Mouse (Mus musculus) hindbrain, embryonic 16.5 days (tissue): ENCODE data around the gene Snap91. TPM values are rescaled to one million over a fixed set of nuclear protein-coding genes. Genes with fewer than 3 reads are reported as not detected.
A peak's percentile ranks its signal among the peaks of the same experiment; 100 is the strongest.

Experiments used
- ATAC-seq: fragments of 200-750 bp; cut with Nextera tagmentation; 2 replicates; pipeline ENCODE4 v1.8.0; 2017; ENCODE audit warnings: moderate TSS enrichment, moderate library complexity
- H3K27ac ChIP-seq: fragments of 300-500 bp; sonication (generic); 2 replicates; pipeline ENCODE4 v1.5.1; 2014; ENCODE audit warnings: low read depth, mild to moderate bottlenecking, control low read depth, low read length, moderate library complexity
- H3K27me3 ChIP-seq: fragments of 300-500 bp; sonication (generic); replicated peaks from 2 replicates; pipeline ENCODE4 v1.6.1; 2014; ENCODE audit warnings: low read length; ENCODE audit not compliant: control insufficient read depth, insufficient read depth
- H3K36me3 ChIP-seq: fragments of 300-500 bp; sonication (generic); 2 replicates; pipeline ENCODE4 v1.6.1; 2014; ENCODE audit warnings: mild to moderate bottlenecking, low read length, moderate library complexity, mixed read lengths; ENCODE audit not compliant: control insufficient read depth, insufficient read depth
- H3K4me1 ChIP-seq: fragments of 300-500 bp; sonication (generic); 2 replicates; pipeline ENCODE4 v1.6.1; 2014; ENCODE audit warnings: low read depth, low read length; ENCODE audit not compliant: control insufficient read depth, insufficient read depth
- H3K4me2 ChIP-seq: fragments of 300-500 bp; sonication (generic); 2 replicates; pipeline ENCODE4 v1.6.1; 2014; ENCODE audit warnings: mild to moderate bottlenecking, low read length, control low read depth, moderate library complexity
- H3K4me3 ChIP-seq: fragments of 300-500 bp; sonication (generic); 2 replicates; pipeline ENCODE4 v1.5.1; 2014; ENCODE audit warnings: mild to moderate bottlenecking, low read length, control low read depth, moderate library complexity
- H3K9ac ChIP-seq: fragments of 300-500 bp; sonication (generic); 2 replicates; pipeline ENCODE4 v1.6.1; 2014; ENCODE audit warnings: low read depth, mild to moderate bottlenecking, control low read depth, low read length, moderate library complexity
- H3K9me3 ChIP-seq: fragments of 300-500 bp; sonication (generic); 2 replicates; pipeline ENCODE4 v1.6.1; 2014; ENCODE audit warnings: mild to moderate bottlenecking, low read length, moderate library complexity; ENCODE audit not compliant: control insufficient read depth
- WGBS: fragments of 180-500 bp; shearing (Covaris S2); extraction: QIAGEN DNeasy Blood & Tissue Kit; methylation state at CpG from one replicate; pipeline ENCODE4 v1.1.7; 2014; 5-methylcytosine and 5-hydroxymethylcytosine counted together
- polyA plus RNA-seq: library from polyadenylated mRNA; unstranded; fragments of >200 nt; fragmentation: Nextera tagmentation; extraction: Ambion mirVana; gene quantifications from 2 replicates; pipeline ENCODE4 v1.2.1, GENCODE M21; 2015

The Snap91 gene
- polyA plus RNA-seq, 1 experiment from 2014 or later, result 197 TPM

DNA sequence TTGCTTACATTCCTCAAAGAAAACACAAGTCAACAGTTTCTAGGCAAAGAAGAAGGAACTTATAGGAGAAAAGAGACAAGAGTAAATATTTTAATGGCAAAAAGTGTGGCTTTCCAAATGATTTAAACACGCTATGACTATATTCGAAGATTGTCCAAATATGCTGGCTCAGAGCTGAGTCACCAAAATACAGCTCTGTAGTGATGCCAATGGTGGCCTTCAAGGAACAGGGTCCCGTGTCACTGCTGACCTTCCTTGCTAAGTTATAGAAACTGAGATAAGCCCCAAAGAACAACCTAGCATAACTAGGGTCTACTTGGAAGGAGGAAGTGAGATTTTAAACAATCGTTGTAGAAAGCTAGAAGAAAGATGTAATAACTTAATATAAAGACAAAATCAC, 6.8 kb downstream of the Snap91 start:
- no peak overlapping the region for H3K9ac ChIP-seq
- no peaks in the 10 kb centered on the region for H3K27me3 ChIP-seq
- ATAC-seq, result no peak
- no peak overlapping the region for H3K4me3 ChIP-seq
- peaks cover 14% of the 10 kb centered on the region for H3K4me1 ChIP-seq
- H3K4me2 ChIP-seq, result no peak overlapping the region
- 89% methylated on average over 4 of the region's 4 CpGs for WGBS
- no peak overlapping the region for H3K27ac ChIP-seq
- no peaks in the 10 kb centered on the region for H3K36me3 ChIP-seq
- no peaks in the 10 kb centered on the region for H3K9me3 ChIP-seq

DNA sequence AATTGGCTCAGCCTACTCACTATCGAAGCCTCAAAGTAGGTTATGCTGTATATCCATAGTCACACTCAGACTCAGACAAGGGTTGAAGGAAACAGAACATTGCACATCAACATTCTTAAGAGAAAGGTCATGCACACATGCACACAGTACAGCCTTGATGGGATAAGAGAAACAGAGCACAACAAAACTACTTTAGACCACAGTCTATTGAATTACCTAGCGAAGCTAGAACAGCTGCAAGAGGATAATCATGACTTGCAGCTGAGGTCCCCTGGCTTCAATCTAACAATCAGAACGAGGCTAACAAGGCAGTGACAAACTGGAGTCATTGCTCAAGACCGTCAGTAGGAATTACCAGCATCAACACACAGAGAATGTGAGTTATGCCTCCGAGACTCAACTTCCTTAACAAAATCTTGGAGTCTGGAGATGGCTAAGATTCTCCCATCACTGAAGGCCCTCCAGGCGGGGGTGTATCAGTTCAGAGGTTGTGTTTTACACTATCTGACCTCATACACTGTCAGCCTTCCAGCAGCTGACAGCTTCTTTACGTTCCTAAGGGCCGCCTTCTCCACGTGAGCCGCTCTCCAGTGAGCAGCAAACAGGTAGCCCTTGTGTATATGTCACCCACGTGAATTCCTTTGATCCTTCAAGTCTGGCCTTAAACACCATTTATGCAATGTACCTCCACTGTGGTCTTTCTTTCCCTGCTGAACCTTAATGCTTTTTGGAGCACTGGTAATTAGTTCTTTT, 10.7 kb downstream of the Snap91 start:
- Histone ChIP-seq H3K27me3 (no peaks in the 10 kb centered on the region), H3K9me3 (no peaks in the 10 kb centered on the region)
- ATAC-seq, result peak; percentile 48; the same call in 1 of the 2 replicates

DNA sequence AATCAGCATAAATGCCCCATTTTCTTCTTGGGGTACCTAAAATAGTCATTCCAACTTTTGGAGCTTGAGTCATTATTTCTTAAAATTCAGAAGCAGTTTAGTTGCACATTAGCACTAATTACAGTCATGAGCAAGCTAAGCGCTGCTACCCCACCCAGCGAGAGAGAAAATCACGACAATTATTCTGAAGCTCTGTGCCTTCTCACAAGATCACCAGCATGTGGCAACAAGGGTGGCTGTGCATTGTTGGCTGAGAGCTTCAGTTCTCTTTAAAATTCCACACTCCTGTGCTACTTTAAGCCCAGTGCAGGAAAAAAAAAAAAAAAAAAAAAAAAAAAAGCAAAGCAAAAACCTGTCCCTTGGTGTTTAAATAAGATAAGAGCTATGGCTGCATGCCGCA, 22.4 kb downstream of the Snap91 start:
- Histone ChIP-seq H3K27me3 (no peaks in the 10 kb centered on the region), H3K4me3 (no peak overlapping the region), H3K9ac (no peak overlapping the region), H3K4me2 (no peak overlapping the region), H3K9me3 (no peaks in the 10 kb centered on the region), H3K27ac (no peak overlapping the region), H3K36me3 (no peaks in the 10 kb centered on the region), H3K4me1 (no peaks in the 10 kb centered on the region)
- 88% methylated on average over 4 of the region's 4 CpGs for WGBS
- no peak for ATAC-seq

More for the DNA sequence above, 10.7 kb downstream of the Snap91 start:
- Histone ChIP-seq H3K4me1 (peaks cover 2% of the 10 kb centered on the region; the same call in 1 of the 2 replicates), H3K9ac (no peak overlapping the region), H3K27ac (no peak overlapping the region), H3K4me3 (no peak overlapping the region), H3K36me3 (no peaks in the 10 kb centered on the region), H3K4me2 (no peak overlapping the region)
- WGBS, result 56% methylated on average over 11 of the region's 11 CpGs

DNA sequence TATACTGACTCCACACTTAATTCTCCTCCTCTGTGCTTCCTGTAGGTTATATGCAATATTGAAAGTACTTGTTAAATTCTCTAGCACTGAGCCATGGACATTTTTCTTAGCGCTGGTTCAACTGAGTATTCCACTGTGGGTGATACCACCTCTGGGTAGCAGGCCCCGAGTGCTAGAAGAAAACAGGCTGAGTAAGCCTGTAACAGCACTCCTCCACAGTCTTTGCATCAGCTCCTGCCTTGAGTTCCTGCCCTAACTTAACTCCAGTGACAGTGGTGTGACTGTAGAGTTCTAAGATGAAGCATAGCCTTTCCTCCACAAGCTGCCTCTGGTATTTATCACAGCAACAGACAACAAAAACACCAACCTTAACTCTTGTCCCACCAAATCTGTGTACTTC, 22.8 kb downstream of the Snap91 start:
- Histone ChIP-seq H3K4me3 (no peak overlapping the region), H3K9me3 (no peaks in the 10 kb centered on the region), H3K4me1 (no peaks in the 10 kb centered on the region), H3K27ac (no peak overlapping the region), H3K9ac (no peak overlapping the region), H3K4me2 (no peak overlapping the region), H3K36me3 (no peaks in the 10 kb centered on the region; the same call in 1 of the 2 replicates), H3K27me3 (no peaks in the 10 kb centered on the region)
- WGBS, result 95% methylated on average over 2 of the region's 2 CpGs
- no peak for ATAC-seq

DNA sequence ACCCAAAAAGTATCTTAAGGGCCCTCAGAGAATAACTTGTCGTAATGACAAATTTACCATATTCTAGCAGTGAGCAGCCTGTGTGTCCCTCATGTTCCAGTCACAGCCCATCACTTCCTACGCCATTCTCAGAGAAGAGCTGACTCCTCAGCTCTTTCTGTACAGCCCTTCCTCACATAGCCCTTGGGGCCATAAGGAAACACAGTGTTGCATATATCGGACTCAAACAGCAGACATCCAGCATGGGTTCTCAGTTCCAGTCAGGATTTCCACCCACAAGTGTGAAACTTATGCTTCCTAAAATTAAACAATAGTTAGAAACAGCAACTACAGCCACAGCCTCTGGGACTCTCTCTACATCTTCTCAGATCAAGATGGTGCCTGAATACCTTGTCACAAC, 27.6 kb downstream of the Snap91 start:
- H3K4me1 ChIP-seq, result no peaks in the 10 kb centered on the region
- ATAC-seq, result no peak

DNA sequence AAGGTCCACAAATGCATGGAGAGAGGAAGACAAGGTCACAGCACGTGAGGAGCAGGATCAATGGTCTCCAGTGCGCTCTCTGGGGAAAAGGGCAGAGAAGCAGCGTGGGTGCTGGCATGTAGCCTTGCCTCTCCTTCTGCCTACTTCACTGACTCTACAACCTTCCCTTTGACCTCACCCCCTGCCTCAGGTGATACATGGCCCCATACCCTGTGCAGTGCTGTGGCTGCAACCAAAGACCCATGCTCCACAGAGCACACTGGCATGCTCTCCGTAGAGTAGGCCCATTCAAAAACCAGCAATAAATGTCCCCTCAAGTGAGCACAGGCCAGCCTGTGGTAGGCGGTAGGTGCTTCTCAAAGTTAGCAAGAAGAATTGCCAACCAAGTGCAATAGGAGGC, 28.8 kb downstream of the Snap91 start:
- H3K9ac ChIP-seq, result no peak overlapping the region
- H3K9me3 ChIP-seq, result no peaks in the 10 kb centered on the region
- H3K27me3 ChIP-seq, result no peaks in the 10 kb centered on the region
- no peaks in the 10 kb centered on the region; the same call in 1 of the 2 replicates for H3K36me3 ChIP-seq
- 86% methylated on average over 5 of the region's 5 CpGs for WGBS
- no peaks in the 10 kb centered on the region for H3K4me1 ChIP-seq
- no peak overlapping the region for H3K4me3 ChIP-seq
- no peak overlapping the region for H3K4me2 ChIP-seq
- no peak overlapping the region for H3K27ac ChIP-seq
- no peak for ATAC-seq

More for the DNA sequence above, 27.6 kb downstream of the Snap91 start:
- Histone ChIP-seq H3K27me3 (no peaks in the 10 kb centered on the region), H3K9ac (no peak overlapping the region), H3K4me2 (no peak overlapping the region), H3K4me3 (no peak overlapping the region), H3K27ac (no peak overlapping the region), H3K36me3 (no peaks in the 10 kb centered on the region; the same call in 1 of the 2 replicates), H3K9me3 (no peaks in the 10 kb centered on the region)
- WGBS, result 92% methylated on average over 3 of the region's 3 CpGs

DNA sequence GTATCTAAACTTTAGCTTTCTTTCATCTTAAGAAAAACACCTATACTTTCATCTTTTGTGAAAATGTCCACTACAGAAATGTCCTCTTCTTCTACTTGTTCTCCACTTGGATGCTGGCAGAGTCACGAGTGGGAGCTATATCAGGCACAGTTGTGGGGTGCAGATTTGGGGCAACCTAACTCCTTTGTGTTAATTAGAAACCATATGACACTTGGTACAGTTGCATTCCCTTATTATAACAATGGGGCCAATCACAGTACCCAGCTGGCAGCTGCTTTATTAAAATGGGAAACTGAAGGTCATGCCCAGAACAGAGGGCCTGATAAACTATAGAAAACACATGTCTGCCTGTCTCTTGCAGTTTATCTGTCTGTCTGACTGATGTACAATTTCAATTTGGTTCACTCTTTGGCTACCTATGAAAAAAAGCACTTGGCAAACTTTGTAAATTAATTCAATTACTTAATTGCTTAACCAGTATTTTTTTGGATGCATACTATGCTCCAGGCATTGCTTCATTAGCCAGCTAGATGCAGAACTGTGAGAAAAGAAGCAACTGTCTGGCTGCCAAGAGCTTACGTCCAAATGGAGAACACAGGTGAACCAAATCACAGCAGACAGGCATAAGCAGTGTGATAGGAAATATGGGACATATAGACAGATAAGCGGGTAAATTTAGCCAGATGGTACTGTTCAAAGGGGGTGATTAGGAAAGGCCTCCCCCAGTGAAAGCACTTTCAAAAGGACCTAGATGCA, 29.8 kb downstream of the Snap91 start:
- Histone ChIP-seq H3K4me1 (no peaks in the 10 kb centered on the region), H3K27ac (no peak overlapping the region), H3K4me3 (no peak overlapping the region), H3K4me2 (no peak overlapping the region), H3K36me3 (no peaks in the 10 kb centered on the region; the same call in 1 of the 2 replicates), H3K9me3 (no peaks in the 10 kb centered on the region), H3K27me3 (no peaks in the 10 kb centered on the region), H3K9ac (no peak overlapping the region)
- 65% methylated on average over 3 of the region's 3 CpGs for WGBS
- ATAC-seq, result no peak

DNA sequence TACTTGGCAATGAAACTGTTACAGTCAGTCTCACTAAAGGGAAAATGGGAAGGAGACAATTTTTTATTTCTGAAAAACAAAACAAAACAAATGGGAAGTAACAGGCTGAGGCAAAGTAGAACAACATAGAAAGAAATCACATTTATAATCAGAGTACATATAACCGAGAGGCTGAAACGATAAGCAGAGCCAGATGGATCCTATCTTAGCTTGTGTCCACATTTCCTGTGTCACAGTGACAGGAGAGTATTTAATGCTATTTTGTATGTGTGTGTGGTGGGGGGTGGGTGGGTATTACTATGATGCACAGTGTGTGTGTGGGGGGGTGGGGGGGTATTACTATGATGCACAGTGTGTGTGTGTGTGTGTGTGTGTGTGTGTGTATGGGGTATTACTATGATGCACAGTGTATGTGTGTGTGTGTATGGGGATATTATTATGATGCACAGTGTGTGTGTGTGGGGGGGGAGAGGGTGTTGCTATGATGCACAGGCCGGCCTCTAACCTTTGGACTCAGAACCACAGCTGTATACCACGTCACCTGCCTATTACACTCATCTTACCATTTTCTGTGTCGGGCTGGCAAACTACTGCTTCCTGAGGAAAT, 36.6 kb downstream of the Snap91 start:
- Histone ChIP-seq H3K9ac (no peak overlapping the region), H3K4me3 (no peak overlapping the region), H3K27me3 (no peaks in the 10 kb centered on the region), H3K9me3 (no peaks in the 10 kb centered on the region), H3K36me3 (no peaks in the 10 kb centered on the region), H3K4me1 (no peaks in the 10 kb centered on the region), H3K27ac (no peak overlapping the region), H3K4me2 (no peak overlapping the region)
- 89% methylated on average over 5 of the region's 5 CpGs for WGBS
- ATAC-seq, result peak; percentile 34; the same call in 1 of the 2 replicates

DNA sequence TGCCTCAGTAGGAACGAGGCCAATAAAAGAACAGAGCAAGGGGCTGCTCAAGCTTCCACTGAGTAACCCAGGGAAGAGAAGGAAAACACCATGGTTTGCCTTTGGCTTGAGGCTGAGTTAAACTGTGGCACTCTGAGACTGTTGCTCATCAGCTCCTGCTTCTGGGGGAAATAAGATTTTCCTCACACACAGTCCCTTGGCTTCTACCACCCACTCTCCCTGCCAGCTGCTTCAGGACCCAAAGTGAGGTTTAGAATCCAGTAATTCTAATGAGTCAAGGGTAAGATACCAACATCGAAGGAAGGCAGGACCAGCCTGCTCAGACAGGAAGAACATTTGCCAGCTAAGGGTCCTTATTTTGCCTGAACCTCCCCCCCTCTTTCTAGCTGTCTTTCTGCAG, 50.7 kb downstream of the Snap91 start:
- no peak overlapping the region for H3K27ac ChIP-seq
- no peaks in the 10 kb centered on the region for H3K9me3 ChIP-seq
- H3K27me3 ChIP-seq, result no peaks in the 10 kb centered on the region
- H3K9ac ChIP-seq, result no peak overlapping the region
- no peak overlapping the region for H3K4me2 ChIP-seq
- H3K4me3 ChIP-seq, result no peak overlapping the region
- H3K36me3 ChIP-seq, result peaks cover 15% of the 10 kb centered on the region
- no peaks in the 10 kb centered on the region for H3K4me1 ChIP-seq
- WGBS, result 85% methylated on average over 2 of the region's 2 CpGs
- no peak for ATAC-seq
